Mouse (Mus musculus) megakaryocyte, embryonic 14.5 days (primary cell): ENCODE results near the gene Gm49673.
"Not testable (repeated sequence)": the region's sequence is repeated elsewhere in the genome, so short reads cannot be mapped to it uniquely, and the experiment has no call there.

Experiments used
- FLI1 ChIP-seq: IDR thresholded peaks from 2 replicates; pipeline ENCODE4 v1.6.1; 2012; ENCODE audit warnings: low read length, inconsistent platforms, mixed read lengths
- GATA1 ChIP-seq: IDR thresholded peaks from 3 replicates; pipeline ENCODE4 v1.6.1; 2012; ENCODE audit warnings: mixed read lengths, low read length, inconsistent platforms, borderline replicate concordance

- TF ChIP-seq GATA1, FLI1: not testable (repeated sequence)
Observed at GRCm38 (mm10) chr17:8091320-8091719, 56.3 kb downstream of the Gm49673 start.
